Mouse (Mus musculus): ENCODE data around the gene Prkca. TPM values are rescaled to one million over a fixed set of nuclear protein-coding genes. Genes with fewer than 3 reads are reported as not detected.

Gene Prkca
- polyA plus RNA-seq, 1 experiment: 2.2 TPM

DNA sequence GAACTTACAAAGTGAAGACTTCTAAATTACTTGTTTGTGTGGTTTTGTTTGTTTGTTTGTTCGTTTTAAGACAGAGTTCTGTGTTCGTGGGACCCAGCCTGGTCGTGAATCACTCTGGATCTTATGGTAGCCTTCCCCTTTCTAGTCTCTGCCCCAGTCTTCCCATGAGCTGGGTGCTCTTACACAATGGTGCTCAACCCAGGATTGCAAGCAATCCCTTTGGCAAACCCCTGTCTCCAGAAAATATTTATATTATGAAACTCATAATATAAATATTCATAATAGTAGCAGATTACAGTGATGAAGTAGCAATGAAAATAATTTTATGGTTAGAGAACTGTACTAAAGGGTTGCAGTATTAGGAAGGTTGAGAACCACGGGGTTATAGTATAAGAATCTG is 12.3 kb upstream of the Prkca start:
- no peaks in the 10 kb centered on the region for H3K4me1 ChIP-seq (ENCODE audit: control insufficient read depth, insufficient read depth, low read length)
- no peak for TF ChIP-seq CTCF (IDR thresholded peaks at IDR 0.05; ENCODE audit: control insufficient read depth, insufficient read depth, insufficient replicate concordance, low read depth, low read length)
- no peak for TF ChIP-seq POLR2A (IDR thresholded peaks at IDR 0.05; ENCODE audit: control insufficient read depth, low read depth, low read length)
- H3K27me3 ChIP-seq (ENCODE audit: control insufficient read depth, insufficient read depth, low read length): no peaks in the 10 kb centered on the region
- H3K36me3 ChIP-seq (ENCODE audit: control insufficient read depth, insufficient read depth, low read length): no peaks in the 10 kb centered on the region
- no peak overlapping the region for H3K4me3 ChIP-seq (ENCODE audit: control insufficient read depth, low read depth, low read length)
- no peak overlapping the region for H3K27ac ChIP-seq (ENCODE audit: control insufficient read depth, insufficient read depth, low read depth, low read length)

GRCm38 (mm10) chr11:108352842-108353388 is 9.2 kb upstream of the Prkca start:
- TF ChIP-seq CTCF (IDR thresholded peaks at IDR 0.05; ENCODE audit: control insufficient read depth, insufficient read depth, insufficient replicate concordance, low read depth, low read length): no peak
- TF ChIP-seq POLR2A (IDR thresholded peaks at IDR 0.05; ENCODE audit: control insufficient read depth, low read depth, low read length): no peak
- H3K27ac ChIP-seq (ENCODE audit: control insufficient read depth, insufficient read depth, low read depth, low read length): no peak overlapping the region
- H3K4me1 ChIP-seq (ENCODE audit: control insufficient read depth, insufficient read depth, low read length): no peaks in the 10 kb centered on the region
- H3K4me3 ChIP-seq (ENCODE audit: control insufficient read depth, low read depth, low read length): no peak overlapping the region
- no peaks in the 10 kb centered on the region for H3K36me3 ChIP-seq (ENCODE audit: control insufficient read depth, insufficient read depth, low read length)
- no peaks in the 10 kb centered on the region for H3K27me3 ChIP-seq (ENCODE audit: control insufficient read depth, insufficient read depth, low read length)

GRCm38 (mm10) chr11:108350799-108351198 is 7.1 kb upstream of the Prkca start:
- no peaks in the 10 kb centered on the region for H3K27me3 ChIP-seq (ENCODE audit: control insufficient read depth, insufficient read depth, low read length)
- H3K4me3 ChIP-seq (ENCODE audit: control insufficient read depth, low read depth, low read length): no peak overlapping the region
- no peaks in the 10 kb centered on the region for H3K36me3 ChIP-seq (ENCODE audit: control insufficient read depth, insufficient read depth, low read length)
- no peak overlapping the region for H3K27ac ChIP-seq (ENCODE audit: control insufficient read depth, insufficient read depth, low read depth, low read length)
- TF ChIP-seq POLR2A (IDR thresholded peaks at IDR 0.05; ENCODE audit: control insufficient read depth, low read depth, low read length) (no peak), CTCF (IDR thresholded peaks at IDR 0.05; ENCODE audit: control insufficient read depth, insufficient read depth, insufficient replicate concordance, low read depth, low read length) (no peak)
- no peaks in the 10 kb centered on the region for H3K4me1 ChIP-seq (ENCODE audit: control insufficient read depth, insufficient read depth, low read length)

GRCm38 (mm10) chr11:108345321-108345720 is 1.6 kb upstream of the Prkca start:
- Histone ChIP-seq H3K27me3 (ENCODE audit: control insufficient read depth, insufficient read depth, low read length) (no peaks in the 10 kb centered on the region), H3K36me3 (ENCODE audit: control insufficient read depth, insufficient read depth, low read length) (no peaks in the 10 kb centered on the region), H3K4me1 (ENCODE audit: control insufficient read depth, insufficient read depth, low read length) (peaks cover 14% of the 10 kb centered on the region), H3K27ac (ENCODE audit: control insufficient read depth, insufficient read depth, low read depth, low read length) (no peak overlapping the region), H3K4me3 (ENCODE audit: control insufficient read depth, low read depth, low read length) (no peak overlapping the region)
- TF ChIP-seq POLR2A (IDR thresholded peaks at IDR 0.05; ENCODE audit: control insufficient read depth, low read depth, low read length) (no peak), CTCF (IDR thresholded peaks at IDR 0.05; ENCODE audit: control insufficient read depth, insufficient read depth, insufficient replicate concordance, low read depth, low read length) (no peak)

GRCm38 (mm10) chr11:108344759-108345158 is 1.0 kb upstream of the Prkca start:
- H3K4me3 ChIP-seq (ENCODE audit: control insufficient read depth, low read depth, low read length): no peak overlapping the region
- no peaks in the 10 kb centered on the region for H3K27me3 ChIP-seq (ENCODE audit: control insufficient read depth, insufficient read depth, low read length)
- no peak overlapping the region for H3K27ac ChIP-seq (ENCODE audit: control insufficient read depth, insufficient read depth, low read depth, low read length)
- H3K4me1 ChIP-seq (ENCODE audit: control insufficient read depth, insufficient read depth, low read length): peaks cover 14% of the 10 kb centered on the region
- H3K36me3 ChIP-seq (ENCODE audit: control insufficient read depth, insufficient read depth, low read length): no peaks in the 10 kb centered on the region
- TF ChIP-seq CTCF (IDR thresholded peaks at IDR 0.05; ENCODE audit: control insufficient read depth, insufficient read depth, insufficient replicate concordance, low read depth, low read length) (no peak), POLR2A (IDR thresholded peaks at IDR 0.05; ENCODE audit: control insufficient read depth, low read depth, low read length) (no peak)

DNA sequence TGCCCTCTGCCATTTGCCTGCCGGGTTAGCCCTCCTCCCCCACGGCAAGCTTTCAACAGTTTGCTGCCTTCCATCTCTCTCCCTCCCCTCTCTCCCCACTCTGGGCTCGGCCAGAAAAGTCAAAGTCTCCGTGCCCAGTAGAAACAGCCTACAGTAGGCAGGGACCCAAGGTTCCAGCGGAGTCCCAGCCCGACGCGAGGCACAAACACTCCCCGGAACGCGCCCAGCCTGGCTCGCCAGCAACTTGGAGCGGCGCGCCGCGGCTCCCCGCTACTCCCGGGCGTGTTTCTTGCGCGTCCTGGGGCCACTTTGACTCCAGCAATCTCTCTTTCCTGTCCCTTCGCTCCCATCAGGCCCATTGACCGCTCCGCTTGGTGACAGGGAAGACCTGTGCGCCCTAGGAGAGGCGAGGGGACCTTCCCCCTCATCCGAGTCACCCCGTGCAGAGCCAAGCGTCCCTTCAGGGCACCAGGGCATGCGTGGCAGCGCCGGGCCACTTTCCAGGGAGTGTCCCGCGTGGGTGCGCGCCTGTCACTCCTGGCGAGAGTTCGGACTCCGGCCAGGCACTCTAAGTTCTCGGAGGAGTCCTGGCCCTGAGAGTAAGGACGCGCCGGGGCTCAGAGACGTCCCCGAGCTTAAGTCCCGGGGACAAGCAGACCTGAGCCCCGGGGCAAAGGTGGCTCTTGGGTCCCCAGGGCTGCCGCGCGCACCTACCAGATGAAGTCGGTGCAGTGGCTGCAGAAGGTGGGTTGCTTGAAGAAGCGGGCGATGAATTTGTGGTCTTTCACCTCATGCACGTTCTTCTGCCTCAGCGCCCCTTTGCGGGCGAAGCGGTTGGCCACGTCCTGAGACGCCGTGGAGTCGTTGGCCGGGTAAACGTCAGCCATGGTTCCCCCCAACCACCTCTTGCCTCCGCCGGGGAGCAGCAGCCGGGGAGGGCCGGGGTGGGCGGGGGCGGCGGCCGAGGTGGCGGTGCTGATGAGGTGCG is 653 bp downstream of the Prkca start, which contains the start of gene Apoh:
Gene Apoh, plus strand, starts transcription at position 574 of the 988 bp plus-strand sequence.
- no peaks in the 10 kb centered on the region for H3K27me3 ChIP-seq (ENCODE audit: control insufficient read depth, insufficient read depth, low read length)
- no peak within 1 kb of the TSS for H3K27ac ChIP-seq (ENCODE audit: control insufficient read depth, insufficient read depth, low read depth, low read length)
- peaks cover 14% of the 10 kb centered on the region for H3K4me1 ChIP-seq (ENCODE audit: control insufficient read depth, insufficient read depth, low read length)
- TF ChIP-seq POLR2A (IDR thresholded peaks at IDR 0.05; ENCODE audit: control insufficient read depth, low read depth, low read length): no peak
- TF ChIP-seq CTCF (IDR thresholded peaks at IDR 0.05; ENCODE audit: control insufficient read depth, insufficient read depth, insufficient replicate concordance, low read depth, low read length): no peak
- H3K36me3 ChIP-seq (ENCODE audit: control insufficient read depth, insufficient read depth, low read length): no peaks in the 10 kb centered on the region
- H3K4me3 ChIP-seq (ENCODE audit: control insufficient read depth, low read depth, low read length): peak within 1 kb of the TSS; percentile 74

DNA sequence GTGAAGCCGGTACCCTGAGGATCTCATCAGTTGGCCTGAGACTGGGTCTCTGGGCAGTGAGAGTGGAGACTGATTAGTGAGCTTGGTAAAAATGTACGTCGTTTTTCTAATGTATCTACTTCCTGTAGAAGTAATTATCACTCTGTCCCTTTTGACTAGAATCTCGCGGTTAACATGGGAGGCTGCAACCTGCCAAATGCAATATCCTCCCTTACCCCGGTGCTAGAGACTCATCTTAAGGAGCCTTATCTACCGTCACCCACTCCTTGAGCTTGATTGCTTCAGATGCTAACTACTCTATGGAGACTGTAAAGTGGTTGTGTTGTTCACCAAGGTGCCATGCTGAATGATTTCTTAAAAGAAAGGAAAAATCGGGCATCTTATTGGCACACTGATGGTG is 1.9 kb downstream of the Prkca start:
- Histone ChIP-seq H3K4me1 (ENCODE audit: control insufficient read depth, insufficient read depth, low read length) (peaks cover 14% of the 10 kb centered on the region), H3K27me3 (ENCODE audit: control insufficient read depth, insufficient read depth, low read length) (no peaks in the 10 kb centered on the region), H3K4me3 (ENCODE audit: control insufficient read depth, low read depth, low read length) (no peak overlapping the region), H3K27ac (ENCODE audit: control insufficient read depth, insufficient read depth, low read depth, low read length) (no peak overlapping the region), H3K36me3 (ENCODE audit: control insufficient read depth, insufficient read depth, low read length) (no peaks in the 10 kb centered on the region)
- no peak for TF ChIP-seq CTCF (IDR thresholded peaks at IDR 0.05; ENCODE audit: control insufficient read depth, insufficient read depth, insufficient replicate concordance, low read depth, low read length)
- no peak for TF ChIP-seq POLR2A (IDR thresholded peaks at IDR 0.05; ENCODE audit: control insufficient read depth, low read depth, low read length)
